Mouse (Mus musculus) gastrocnemius, postnatal 4 days (tissue): ENCODE results near the gene Rlf. TPM values are rescaled to one million over a fixed set of nuclear protein-coding genes. Genes with fewer than 3 reads are reported as not detected.

Experiments used
- DNase-seq, 2 experiments: peaks; one replicate each; pipeline ENCODE4 v3.0.0; 2021 to 2022; ENCODE audit warnings: low spot score in 2 of 2, mixed read lengths in 2 of 2
- long read RNA-seq, 2 experiments: library from polyadenylated mRNA; stranded (forward); transcript quantifications; one replicate each; pipeline ENCODE4 v2.0.0; 2021
- total RNA-seq, 2 experiments: library from RNA; stranded (reverse); gene quantifications; 2 replicates each; pipeline ENCODE4 v1.2.3; 2021

Gene Rlf
- 10 to 100 TPM; 18.2 to 21.3 TPM for total RNA-seq
- long read RNA-seq, experiment 1, full-length matches to known transcripts, result 1 of 4 reads
- long read RNA-seq, experiment 1, partial matches to known transcripts, result 1 of 4 reads
- long read RNA-seq, experiment 1, other reads (novel, unspliced or antisense), result 2 of 4 reads
- long read RNA-seq, experiment 2, full-length matches to known transcripts, result 2 of 3 reads
- long read RNA-seq, experiment 2, partial matches to known transcripts, result 1 of 3 reads
- long read RNA-seq, experiment 2, other reads (novel, unspliced or antisense), result 0 of 3 reads

GRCm38 (mm10) chr4:121214793-121215304, at the start of gene Rlf:
Rlf (minus strand) TSS chr4:121215084.
- peak; percentile 99 to 100 for DNase-seq

- DNase-seq, result no peak
Measured at GRCm38 (mm10) chr4:121241612-121242000, 26.7 kb upstream of the Rlf start.

GRCm38 (mm10) chr4:121240637-121241611, 26.0 kb upstream of the Rlf start:
- DNase-seq, result no peak

- DNase-seq, result no peak
Measured at GRCm38 (mm10) chr4:121239878-121240277, 25.0 kb upstream of the Rlf start.

GRCm38 (mm10) chr4:121231772-121232414, 17.0 kb upstream of the Rlf start:
- peak in 1 of 2 experiments; percentile 39 for DNase-seq

GRCm38 (mm10) chr4:121230943-121231614, 16.2 kb upstream of the Rlf start:
- no peak for DNase-seq

- no peak for DNase-seq
Measured at GRCm38 (mm10) chr4:121227072-121227471, 12.2 kb upstream of the Rlf start.

GRCm38 (mm10) chr4:121225177-121225576, 10.3 kb upstream of the Rlf start:
- no peak for DNase-seq

- no peak for DNase-seq
Measured at GRCm38 (mm10) chr4:121223136-121223535, 8.3 kb upstream of the Rlf start.

GRCm38 (mm10) chr4:121216216-121216615, 1.3 kb upstream of the Rlf start:
- no peak for DNase-seq

- DNase-seq, result no peak
Measured at GRCm38 (mm10) chr4:121215489-121215888, 605 bp upstream of the Rlf start.

- DNase-seq, result peak in 1 of 2 experiments; percentile 33
Measured at GRCm38 (mm10) chr4:121213936-121214792, 720 bp downstream of the Rlf start.

GRCm38 (mm10) chr4:121208911-121209310, 6.0 kb downstream of the Rlf start:
- DNase-seq, result no peak

- no peak for DNase-seq
Measured at GRCm38 (mm10) chr4:121197856-121198255, 17.0 kb downstream of the Rlf start.

GRCm38 (mm10) chr4:121196995-121197394, 17.9 kb downstream of the Rlf start:
- no peak for DNase-seq

GRCm38 (mm10) chr4:121196205-121196604, 18.7 kb downstream of the Rlf start:
- DNase-seq, result no peak

- DNase-seq, result no peak
Measured at GRCm38 (mm10) chr4:121194736-121195135, 20.1 kb downstream of the Rlf start.

GRCm38 (mm10) chr4:121192306-121192705, 22.6 kb downstream of the Rlf start:
- DNase-seq, result no peak

- no peak for DNase-seq
Measured at GRCm38 (mm10) chr4:121189341-121189740, 25.5 kb downstream of the Rlf start.

- no peak for DNase-seq
Measured at GRCm38 (mm10) chr4:121179669-121180068, 35.2 kb downstream of the Rlf start.
